Mouse (Mus musculus) embryonic facial prominence, embryonic 11.5 days (tissue): ENCODE results near the gene Agpat3. TPM values are rescaled to one million over a fixed set of nuclear protein-coding genes. Genes with fewer than 3 reads are reported as not detected.

Source experiments
- ATAC-seq: fragments of 200-750 bp; cut with Nextera tagmentation; replicated peaks from 2 replicates; pipeline ENCODE4 v1.8.0; 2017; ENCODE audit warnings: low read depth; ENCODE audit not compliant: insufficient number of reproducible peaks, low FRiP score, low TSS enrichment
- DNase-seq: peaks from one replicate; pipeline ENCODE4 v3.0.0-alpha.2; 2015; ENCODE audit warnings: low spot score
- H3K27ac ChIP-seq: fragments of 300-500 bp; sonication (generic); replicated peaks from 2 replicates; pipeline ENCODE4 v1.5.1; 2014; ENCODE audit warnings: mild to moderate bottlenecking, low read depth, low read length, control low read depth
- H3K27me3 ChIP-seq: fragments of 300-500 bp; sonication (generic); 2 replicates; pipeline ENCODE4 v1.6.1; 2014; ENCODE audit warnings: mild to moderate bottlenecking, low read length, moderate library complexity, mixed read lengths; ENCODE audit not compliant: control insufficient read depth, insufficient read depth
- H3K36me3 ChIP-seq: fragments of 300-500 bp; sonication (generic); replicated peaks from 2 replicates; pipeline ENCODE4 v1.6.1; 2014; ENCODE audit warnings: low read depth, mild to moderate bottlenecking, low read length, moderate library complexity, mixed read lengths; ENCODE audit not compliant: control insufficient read depth, insufficient read depth
- H3K4me1 ChIP-seq: fragments of 300-500 bp; sonication (generic); 2 replicates; pipeline ENCODE4 v1.6.1; 2014; ENCODE audit warnings: low read length, mixed read lengths; ENCODE audit not compliant: control insufficient read depth, insufficient read depth
- H3K4me2 ChIP-seq: fragments of 300-500 bp; sonication (generic); 2 replicates; pipeline ENCODE4 v1.6.1; 2014; ENCODE audit warnings: low read depth, mild to moderate bottlenecking, control low read depth, low read length, moderate library complexity
- H3K4me3 ChIP-seq: fragments of 300-500 bp; sonication (generic); 2 replicates; pipeline ENCODE4 v1.5.1; 2014; ENCODE audit warnings: low read depth, low read length, control low read depth
- H3K9ac ChIP-seq: fragments of 300-500 bp; sonication (generic); replicated peaks from 2 replicates; pipeline ENCODE4 v1.6.1; 2014; ENCODE audit warnings: mild to moderate bottlenecking, control low read depth, low read length
- H3K9me3 ChIP-seq: fragments of 300-500 bp; sonication (generic); replicated peaks from 2 replicates; pipeline ENCODE4 v1.6.1; 2016; ENCODE audit warnings: mild to moderate bottlenecking, low read length, inconsistent platforms, mixed read lengths; ENCODE audit not compliant: control insufficient read depth
- WGBS: fragments of 180-500 bp; shearing (Covaris S2); extraction: QIAGEN DNeasy Blood & Tissue Kit; methylation state at CpG from one replicate; pipeline ENCODE4 v1.1.7; 2014; 5-methylcytosine and 5-hydroxymethylcytosine counted together
- polyA plus RNA-seq: library from polyadenylated mRNA; unstranded; fragments of >200 nt; fragmentation: Nextera tagmentation; extraction: Ambion mirVana; gene quantifications from 2 replicates; pipeline ENCODE4 v1.2.1, GENCODE M21; 2014

Gene Agpat3
- polyA plus RNA-seq, 1 experiment from 2014 or later: 32.8 TPM

- ATAC-seq: no peak
- Histone ChIP-seq H3K4me2 (no peak overlapping the region), H3K36me3 (no peaks in the 10 kb centered on the region), H3K4me1 (no peaks in the 10 kb centered on the region), H3K4me3 (no peak overlapping the region), H3K9ac (no peak overlapping the region), H3K27me3 (no peaks in the 10 kb centered on the region), H3K27ac (no peak overlapping the region), H3K9me3 (no peaks in the 10 kb centered on the region)
- 85% methylated on average over 6 of the region's 6 CpGs for WGBS
- no peak for DNase-seq
Measured at GRCm38 (mm10) chr10:78237809-78238208, 114.5 kb downstream of the Agpat3 start.

DNA sequence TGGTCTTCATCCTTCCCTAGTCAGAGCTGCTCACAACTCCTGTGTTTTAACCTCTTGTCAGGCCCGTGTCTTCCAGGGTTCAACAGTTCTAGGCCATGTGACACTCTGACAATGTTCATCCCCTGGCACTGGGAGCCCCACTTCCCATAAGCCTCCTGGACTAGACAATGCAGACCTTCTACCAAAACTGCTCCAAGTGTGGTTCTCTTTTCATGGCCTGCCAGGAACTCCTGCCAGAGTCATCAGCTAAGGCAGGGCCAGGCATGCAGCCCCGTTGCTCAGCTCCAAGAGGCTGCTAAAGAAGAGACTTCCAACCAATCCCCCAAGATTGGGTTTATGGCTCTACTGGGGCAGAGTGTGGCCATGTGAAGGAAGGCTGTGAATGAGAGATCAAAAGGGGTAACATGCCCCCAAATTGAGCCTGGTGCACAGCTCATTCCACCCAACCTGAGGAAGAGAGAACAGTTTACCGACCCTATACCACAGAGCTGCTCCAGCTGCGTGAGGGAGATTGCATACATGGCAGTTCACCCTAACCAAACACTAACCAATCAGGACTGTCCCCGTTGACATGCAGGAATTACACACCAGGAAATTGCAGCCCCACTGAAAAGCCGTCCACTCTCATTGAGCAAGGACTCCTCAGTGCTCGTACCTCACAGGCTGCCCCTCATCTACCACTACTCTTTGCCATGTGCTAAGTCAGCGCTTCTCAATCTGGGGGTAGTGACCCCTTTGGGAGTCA is 115.2 kb downstream of the Agpat3 start:
- Histone ChIP-seq H3K27ac (no peak overlapping the region), H3K9me3 (no peaks in the 10 kb centered on the region), H3K4me1 (no peaks in the 10 kb centered on the region), H3K9ac (no peak overlapping the region), H3K4me2 (no peak overlapping the region), H3K4me3 (no peak overlapping the region), H3K27me3 (no peaks in the 10 kb centered on the region), H3K36me3 (no peaks in the 10 kb centered on the region)
- 86% methylated on average over 8 of the region's 8 CpGs for WGBS
- ATAC-seq: no peak
- no peak for DNase-seq

DNA sequence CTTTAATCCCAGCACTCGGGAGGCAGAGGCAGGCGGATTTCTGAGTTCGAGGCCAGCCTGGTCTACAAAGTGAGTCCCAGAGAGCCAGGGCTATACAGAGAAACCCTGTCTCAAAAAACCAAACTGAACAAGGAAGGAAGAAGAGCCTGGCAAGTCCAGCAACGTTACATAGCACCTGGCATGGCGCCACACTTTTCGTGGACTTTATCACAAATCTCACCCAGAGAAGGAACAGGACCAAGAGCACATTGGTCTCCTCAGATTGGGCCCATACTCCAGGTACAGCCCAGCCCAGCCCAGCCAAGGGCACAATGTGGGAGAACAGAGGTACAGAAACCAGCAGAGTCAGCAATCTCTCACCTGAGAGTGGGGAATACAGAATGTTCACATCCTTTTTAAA is 118.5 kb downstream of the Agpat3 start:
- DNase-seq: no peak
- Histone ChIP-seq H3K9me3 (no peaks in the 10 kb centered on the region), H3K4me2 (no peak overlapping the region), H3K27ac (no peak overlapping the region), H3K4me1 (no peaks in the 10 kb centered on the region), H3K27me3 (no peaks in the 10 kb centered on the region), H3K4me3 (no peak overlapping the region), H3K36me3 (no peaks in the 10 kb centered on the region), H3K9ac (no peak overlapping the region)
- 90% methylated on average over 6 of the region's 6 CpGs for WGBS
- no peak for ATAC-seq

- Histone ChIP-seq H3K9me3 (no peaks in the 10 kb centered on the region), H3K36me3 (no peaks in the 10 kb centered on the region), H3K4me2 (no peak overlapping the region), H3K4me1 (no peaks in the 10 kb centered on the region), H3K27me3 (no peaks in the 10 kb centered on the region), H3K27ac (no peak overlapping the region), H3K4me3 (no peak overlapping the region), H3K9ac (no peak overlapping the region)
- DNase-seq: no peak
- 91% methylated on average over 5 of the region's 5 CpGs for WGBS
- no peak for ATAC-seq
Measured at GRCm38 (mm10) chr10:78233161-78233560, 119.1 kb downstream of the Agpat3 start.

DNA sequence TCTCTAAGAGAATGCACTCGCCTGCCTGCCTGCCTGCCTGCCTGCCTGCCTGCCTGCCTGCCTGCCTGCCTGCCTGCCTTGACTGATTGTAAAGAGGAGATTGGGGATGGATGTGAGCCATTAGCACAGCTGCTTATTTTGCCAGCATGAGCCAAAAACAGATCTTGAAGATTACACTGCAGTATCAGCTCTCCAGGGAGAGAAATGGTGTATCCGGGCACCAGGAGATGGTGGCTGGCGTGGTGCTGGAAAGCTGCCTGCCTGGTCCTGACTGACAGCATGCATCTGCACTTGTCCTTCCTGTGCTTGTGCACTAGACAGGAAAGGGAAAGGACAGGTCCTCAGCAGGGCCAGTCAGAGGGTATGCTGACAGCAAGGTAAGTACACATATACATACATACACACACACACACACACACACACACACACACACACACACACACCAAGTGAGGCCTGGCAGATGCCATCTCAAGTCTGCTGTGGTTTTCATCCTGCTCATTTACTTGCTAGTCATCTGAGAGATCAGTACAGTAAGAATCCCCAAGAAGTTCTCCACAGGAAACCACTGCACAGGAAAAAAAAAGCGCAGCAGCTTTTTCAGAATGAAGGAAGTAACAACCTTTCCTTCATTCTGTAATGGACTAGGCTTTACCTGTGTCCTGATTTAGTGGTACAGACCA is 119.8 kb downstream of the Agpat3 start:
- no peaks in the 10 kb centered on the region for H3K9me3 ChIP-seq
- no peaks in the 10 kb centered on the region for H3K27me3 ChIP-seq
- 86% methylated on average over 4 of the region's 4 CpGs for WGBS
- H3K36me3 ChIP-seq: no peaks in the 10 kb centered on the region
- no peak overlapping the region for H3K4me2 ChIP-seq
- no peak overlapping the region for H3K9ac ChIP-seq
- H3K4me1 ChIP-seq: no peaks in the 10 kb centered on the region
- DNase-seq (no peak), ATAC-seq (no peak)
- H3K4me3 ChIP-seq: no peak overlapping the region
- no peak overlapping the region for H3K27ac ChIP-seq

DNA sequence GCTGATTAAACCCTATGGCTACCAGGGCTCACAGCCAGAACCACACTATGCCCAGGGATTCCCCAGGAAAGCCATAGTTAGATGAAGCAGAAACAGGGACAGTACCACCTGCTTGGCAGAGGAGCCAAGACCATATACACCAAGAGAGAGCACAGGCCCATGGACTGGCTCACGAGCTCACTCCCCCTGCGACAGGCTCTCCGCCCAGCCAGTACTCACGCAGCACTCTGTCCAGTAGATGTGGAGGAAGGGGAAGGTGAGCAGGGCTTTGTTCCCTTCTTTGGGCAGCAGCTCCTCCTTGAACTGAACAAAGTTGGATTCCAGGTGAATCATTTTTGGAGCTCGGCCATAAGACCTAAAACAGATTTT is 123.7 kb downstream of the Agpat3 start:
- DNase-seq (no peak), ATAC-seq (no peak)
- Histone ChIP-seq H3K36me3 (no peaks in the 10 kb centered on the region), H3K27me3 (no peaks in the 10 kb centered on the region), H3K9ac (no peak overlapping the region), H3K27ac (no peak overlapping the region), H3K4me1 (no peaks in the 10 kb centered on the region), H3K4me2 (no peak overlapping the region), H3K4me3 (no peak overlapping the region), H3K9me3 (no peaks in the 10 kb centered on the region)
- WGBS: 90% methylated on average over 5 of the region's 5 CpGs

DNA sequence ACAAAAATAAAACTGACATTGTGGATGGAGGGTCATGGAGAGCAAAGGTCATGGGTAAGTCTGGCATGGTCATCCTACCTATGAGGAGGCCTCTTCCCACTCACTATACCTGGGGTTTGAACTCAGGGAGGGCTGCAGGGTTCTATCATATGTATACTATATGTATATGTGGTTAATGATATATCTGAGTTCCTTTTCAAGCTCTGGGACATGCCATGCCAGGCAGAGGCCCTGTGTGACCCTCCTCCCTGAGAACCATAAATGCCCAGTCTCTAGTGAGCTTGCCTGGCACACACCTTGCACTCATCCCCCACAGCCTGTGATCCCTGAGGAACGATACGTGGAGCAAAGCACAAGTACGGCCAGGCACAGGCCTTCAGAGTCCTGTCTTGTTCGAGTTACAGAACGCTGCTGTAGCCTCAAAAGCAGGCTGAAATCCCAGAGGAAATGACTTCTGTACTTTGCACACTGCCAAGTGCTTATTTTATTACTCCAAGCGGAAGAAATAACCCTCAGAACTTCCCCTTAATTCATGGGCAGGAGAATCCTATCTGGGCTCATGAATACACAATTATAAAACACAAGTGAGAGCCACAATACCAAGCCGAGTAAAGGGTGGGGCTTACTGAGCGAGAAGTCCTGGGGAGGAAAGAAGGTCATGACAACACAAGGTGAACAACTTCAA is 124.3 kb downstream of the Agpat3 start:
- no peaks in the 10 kb centered on the region for H3K36me3 ChIP-seq
- ATAC-seq: no peak

GRCm38 (mm10) chr10:78224136-78224535 is 128.2 kb downstream of the Agpat3 start:
- DNase-seq (no peak), ATAC-seq (no peak)
- H3K27me3 ChIP-seq: no peaks in the 10 kb centered on the region
- WGBS: 90% methylated on average over 6 of the region's 6 CpGs
- H3K27ac ChIP-seq: no peak overlapping the region
- H3K36me3 ChIP-seq: no peaks in the 10 kb centered on the region; the same call in 1 of the 2 replicates
- H3K9me3 ChIP-seq: no peaks in the 10 kb centered on the region
- H3K9ac ChIP-seq: no peak overlapping the region
- H3K4me3 ChIP-seq: no peak overlapping the region
- H3K4me1 ChIP-seq: no peaks in the 10 kb centered on the region
- no peak overlapping the region for H3K4me2 ChIP-seq

More for the DNA sequence above, 124.3 kb downstream of the Agpat3 start:
- no peak overlapping the region for H3K4me3 ChIP-seq
- no peak overlapping the region for H3K4me2 ChIP-seq
- no peak overlapping the region for H3K27ac ChIP-seq
- H3K9me3 ChIP-seq: no peaks in the 10 kb centered on the region
- H3K4me1 ChIP-seq: no peaks in the 10 kb centered on the region
- no peak overlapping the region for H3K9ac ChIP-seq
- DNase-seq: no peak
- H3K27me3 ChIP-seq: no peaks in the 10 kb centered on the region
- 89% methylated on average over 8 of the region's 8 CpGs for WGBS
